Mouse (Mus musculus): ENCODE data around the gene Kif9. TPM values are rescaled to one million over a fixed set of nuclear protein-coding genes. Genes with fewer than 3 reads are reported as not detected.

Gene Kif9
- polyA plus RNA-seq, 1 experiment from 2014 or later: 2.0 TPM

DNA sequence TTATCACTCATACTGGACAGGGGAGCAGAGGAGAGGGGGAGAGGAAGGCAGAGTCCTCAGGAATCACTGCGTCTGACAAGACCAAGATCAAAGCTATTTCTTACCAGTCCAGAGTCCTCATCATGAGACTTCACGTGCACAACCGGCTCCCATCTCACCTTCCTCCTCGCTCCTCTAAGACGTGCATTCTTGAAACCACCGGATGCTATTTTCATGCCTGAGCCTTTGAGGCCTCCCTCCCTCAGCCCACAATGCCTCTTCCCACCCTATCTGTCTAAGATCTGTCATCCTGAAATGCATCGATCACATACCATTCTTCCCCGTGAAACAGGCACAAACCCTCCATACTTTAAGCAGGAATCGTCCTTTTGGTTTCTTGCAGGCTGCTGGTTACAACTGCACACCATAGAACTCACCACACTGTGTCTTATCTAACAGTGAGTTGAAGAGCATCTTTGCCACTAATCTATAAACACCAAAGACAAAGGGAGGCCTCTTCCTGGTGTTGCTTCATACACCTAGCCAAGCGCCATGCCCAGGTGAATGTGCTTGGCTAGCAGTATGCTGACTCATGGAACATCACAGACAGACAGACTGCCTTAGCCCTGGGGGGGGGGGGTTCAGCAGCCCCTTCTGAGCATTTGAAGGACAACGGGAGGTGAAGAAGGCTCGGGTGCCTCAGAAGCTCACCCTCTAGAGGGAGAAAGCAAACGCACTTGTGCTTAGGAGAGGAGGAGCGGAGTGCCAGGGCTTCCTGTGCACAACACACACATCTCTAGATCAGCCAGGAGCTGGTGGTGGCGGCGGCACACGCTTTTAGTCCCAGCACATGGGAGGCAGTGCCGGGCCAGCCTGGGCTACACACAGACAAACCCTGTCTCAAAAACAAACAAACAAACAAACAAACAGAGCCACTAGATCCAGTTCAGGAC lies 15.6 kb upstream of the Kif9 start:
- Histone ChIP-seq H3K4me1 (no peaks in the 10 kb centered on the region), H3K9me3 (no peaks in the 10 kb centered on the region), H3K27ac (0 out of 2 replicates have a peak overlapping the region, but pooled peaks have one; percentile 13), H3K4me2 (no peak overlapping the region), H3K36me3 (replicated peaks) (no peaks in the 10 kb centered on the region), H3K9ac (no peak overlapping the region), H3K27me3 (no peaks in the 10 kb centered on the region), H3K4me3 (replicated peaks) (no peak overlapping the region)
- WGBS: 90% methylated on average over 18 of the region's 18 CpGs
- no peak for ATAC-seq (ENCODE audit: low FRiP score)

DNA sequence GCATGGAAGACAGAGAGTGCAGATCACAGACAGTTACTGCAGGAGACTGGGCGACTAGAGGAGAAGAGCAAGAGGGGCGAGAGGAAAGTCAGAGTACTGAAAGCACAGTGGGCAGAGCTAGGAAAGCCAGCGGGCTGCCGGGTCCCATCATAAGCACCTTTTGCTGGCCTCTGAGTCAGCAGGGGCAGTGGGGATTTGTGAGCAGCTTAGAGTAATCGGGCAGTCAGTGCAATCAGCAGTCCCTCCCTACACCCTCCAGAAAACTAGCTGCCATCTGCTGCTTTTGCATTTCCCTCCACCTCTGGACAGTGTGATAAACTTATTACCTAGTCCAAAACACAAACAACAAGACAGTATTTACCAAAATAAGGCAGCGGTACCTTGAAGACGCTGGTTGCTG lies 14.4 kb upstream of the Kif9 start:
- H3K9me3 ChIP-seq: no peaks in the 10 kb centered on the region
- no peaks in the 10 kb centered on the region for H3K36me3 ChIP-seq (replicated peaks)
- WGBS: 91% methylated on average over 7 of the region's 7 CpGs
- H3K27ac ChIP-seq: no peak overlapping the region
- H3K4me1 ChIP-seq: no peaks in the 10 kb centered on the region
- no peaks in the 10 kb centered on the region for H3K27me3 ChIP-seq
- no peak overlapping the region for H3K4me2 ChIP-seq
- no peak overlapping the region for H3K9ac ChIP-seq
- no peak overlapping the region for H3K4me3 ChIP-seq (replicated peaks)
- ATAC-seq (ENCODE audit: low FRiP score): no peak

DNA sequence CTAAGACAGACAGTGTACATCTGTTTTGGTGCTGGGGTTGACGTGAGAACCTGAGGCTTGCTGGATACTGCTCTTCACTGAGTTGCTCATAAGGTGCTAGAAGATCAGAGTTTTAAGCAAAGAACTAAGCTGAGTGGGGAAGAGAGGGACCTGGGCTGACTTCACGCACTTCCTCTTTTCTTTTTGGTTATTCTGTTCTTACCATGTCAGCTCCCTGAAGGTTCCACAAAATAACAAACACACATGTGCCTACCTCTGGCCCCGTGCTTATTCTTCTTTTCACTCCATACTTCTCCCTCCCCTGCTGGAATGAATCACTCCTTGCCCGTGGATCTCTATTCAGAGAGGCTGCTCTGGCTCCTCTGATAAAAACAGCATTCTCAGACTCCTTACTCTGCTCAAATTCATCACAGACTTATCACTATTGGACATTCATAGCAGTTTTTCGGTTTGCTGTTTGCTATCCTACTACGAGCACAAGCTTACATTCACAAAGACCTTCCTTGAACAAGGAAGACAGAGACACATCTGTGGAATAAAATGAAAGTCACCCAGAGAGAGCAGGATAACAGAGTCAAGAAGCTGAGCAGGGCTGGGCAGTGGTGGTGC lies 12.7 kb upstream of the Kif9 start:
- Histone ChIP-seq H3K4me3 (replicated peaks) (no peak overlapping the region), H3K27me3 (no peaks in the 10 kb centered on the region), H3K9ac (no peak overlapping the region), H3K4me2 (no peak overlapping the region), H3K36me3 (replicated peaks) (no peaks in the 10 kb centered on the region; the same call in 1 of the 2 replicates), H3K4me1 (no peaks in the 10 kb centered on the region), H3K27ac (no peak overlapping the region), H3K9me3 (no peaks in the 10 kb centered on the region)
- ATAC-seq (ENCODE audit: low FRiP score): no peak
- WGBS: 91% methylated on average over 6 of the region's 6 CpGs

DNA sequence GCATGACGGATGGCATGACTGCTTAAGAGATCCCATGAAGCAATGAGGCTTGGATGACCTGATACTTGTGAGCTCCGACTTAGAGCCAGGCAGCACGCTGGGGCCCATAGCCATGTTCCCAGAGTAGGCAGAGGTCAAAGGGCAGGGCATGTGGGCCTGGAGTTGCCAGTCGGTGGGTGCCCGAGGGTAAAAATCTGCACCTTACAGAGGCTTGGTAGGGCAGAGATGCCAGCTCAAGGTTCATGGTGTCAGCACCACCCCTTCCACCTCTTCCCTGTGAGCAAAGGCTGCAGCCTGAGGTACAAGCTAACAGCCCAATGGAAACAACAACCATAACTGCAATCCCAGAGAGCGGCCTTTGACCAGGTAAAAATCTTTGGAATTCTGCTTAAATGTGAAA lies 11.4 kb upstream of the Kif9 start:
- Histone ChIP-seq H3K9me3 (no peaks in the 10 kb centered on the region), H3K36me3 (replicated peaks) (no peaks in the 10 kb centered on the region; the same call in 1 of the 2 replicates)
- WGBS: 96% methylated on average over 6 of the region's 6 CpGs

DNA sequence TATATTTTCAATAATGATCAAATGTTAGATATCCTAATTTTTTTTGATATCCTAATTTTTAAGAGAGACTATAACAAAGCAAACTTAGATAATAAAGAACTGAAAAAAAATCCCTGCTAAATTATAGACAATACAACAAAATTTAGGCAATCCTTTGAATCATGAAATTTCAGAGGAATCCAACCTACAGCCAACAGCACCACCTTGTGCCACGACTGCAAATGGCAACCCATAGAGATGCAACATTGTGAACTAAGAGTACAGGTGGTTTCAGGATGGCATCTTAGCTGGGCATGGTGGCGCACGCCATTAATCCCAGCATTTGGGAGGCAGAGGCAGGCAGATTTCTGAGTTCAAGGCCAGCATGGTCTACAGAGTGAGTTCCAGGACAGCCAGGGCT lies 10.6 kb upstream of the Kif9 start:
- Histone ChIP-seq H3K36me3 (replicated peaks) (no peaks in the 10 kb centered on the region; the same call in 1 of the 2 replicates), H3K4me2 (no peak overlapping the region), H3K9ac (no peak overlapping the region), H3K27me3 (no peaks in the 10 kb centered on the region), H3K4me1 (no peaks in the 10 kb centered on the region), H3K9me3 (no peaks in the 10 kb centered on the region), H3K27ac (no peak overlapping the region), H3K4me3 (replicated peaks) (no peak overlapping the region)
- no peak for ATAC-seq (ENCODE audit: low FRiP score)
- WGBS: 84% methylated on average over 3 of the region's 3 CpGs

More for the DNA sequence above, 11.4 kb upstream of the Kif9 start:
- Histone ChIP-seq H3K27ac (no peak overlapping the region), H3K4me1 (no peaks in the 10 kb centered on the region), H3K4me3 (replicated peaks) (no peak overlapping the region), H3K4me2 (no peak overlapping the region), H3K27me3 (no peaks in the 10 kb centered on the region), H3K9ac (no peak overlapping the region)
- ATAC-seq (ENCODE audit: low FRiP score): no peak

DNA sequence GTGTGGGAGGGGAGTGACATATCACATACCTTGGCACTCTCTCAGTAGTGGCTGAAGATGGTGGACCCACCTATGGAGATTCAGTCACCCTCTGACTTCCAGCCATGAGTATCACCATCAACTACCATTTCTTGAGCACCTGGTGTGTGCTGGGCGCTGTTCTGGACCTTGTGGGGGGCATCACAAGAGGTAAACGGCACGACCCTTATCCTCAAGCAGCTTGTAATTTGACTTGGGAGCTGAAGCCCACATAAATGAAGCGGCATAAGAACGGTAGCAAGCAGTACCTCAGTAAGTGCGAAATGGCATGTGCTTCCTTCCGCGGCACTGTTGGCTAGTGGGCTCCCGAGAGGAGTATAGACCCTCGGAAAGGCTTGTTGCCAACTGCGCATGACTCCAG lies 1.2 kb downstream of the Kif9 start:
- no peak overlapping the region for H3K27ac ChIP-seq
- H3K27me3 ChIP-seq: peaks cover 5% of the 10 kb centered on the region; the same call in 1 of the 2 replicates
- H3K36me3 ChIP-seq (replicated peaks): 0 out of 2 replicates have a peak, but pooled peaks cover 4% of the 10 kb centered on the region
- H3K4me1 ChIP-seq: peaks cover 11% of the 10 kb centered on the region
- 55% methylated on average over 11 of the region's 11 CpGs for WGBS
- H3K9ac ChIP-seq: no peak overlapping the region
- ATAC-seq (ENCODE audit: low FRiP score): no peak
- no peaks in the 10 kb centered on the region for H3K9me3 ChIP-seq
- no peak overlapping the region for H3K4me2 ChIP-seq
- no peak overlapping the region for H3K4me3 ChIP-seq (replicated peaks)

DNA sequence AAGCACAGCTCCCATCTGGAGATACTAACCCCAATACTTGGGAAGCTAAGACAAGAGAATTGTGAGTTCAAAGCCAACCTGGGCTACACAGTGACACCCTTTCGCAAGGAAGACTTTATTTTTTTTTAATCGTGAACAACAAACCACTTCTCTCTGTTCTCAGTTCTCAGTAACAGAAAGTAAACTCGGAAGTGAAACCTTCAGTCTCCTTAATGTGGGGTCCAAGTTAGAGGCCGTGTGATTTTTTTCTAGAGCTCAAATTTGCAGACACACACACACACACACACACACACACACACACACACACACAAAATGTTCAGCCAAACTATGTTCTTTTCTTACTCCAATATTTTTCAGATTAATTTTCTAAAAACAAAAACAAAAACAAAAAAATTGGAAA lies 1.9 kb downstream of the Kif9 start:
- H3K9me3 ChIP-seq: no peaks in the 10 kb centered on the region
- H3K4me3 ChIP-seq (replicated peaks): no peak overlapping the region
- no peak for ATAC-seq (ENCODE audit: low FRiP score)
- H3K4me2 ChIP-seq: no peak overlapping the region
- H3K27me3 ChIP-seq: peaks cover 5% of the 10 kb centered on the region; the same call in 1 of the 2 replicates
- WGBS: 85% methylated on average over 4 of the region's 4 CpGs
- peaks cover 11% of the 10 kb centered on the region for H3K4me1 ChIP-seq
- no peak overlapping the region for H3K9ac ChIP-seq
- H3K27ac ChIP-seq: no peak overlapping the region
- H3K36me3 ChIP-seq (replicated peaks): no peaks in the 10 kb centered on the region

DNA sequence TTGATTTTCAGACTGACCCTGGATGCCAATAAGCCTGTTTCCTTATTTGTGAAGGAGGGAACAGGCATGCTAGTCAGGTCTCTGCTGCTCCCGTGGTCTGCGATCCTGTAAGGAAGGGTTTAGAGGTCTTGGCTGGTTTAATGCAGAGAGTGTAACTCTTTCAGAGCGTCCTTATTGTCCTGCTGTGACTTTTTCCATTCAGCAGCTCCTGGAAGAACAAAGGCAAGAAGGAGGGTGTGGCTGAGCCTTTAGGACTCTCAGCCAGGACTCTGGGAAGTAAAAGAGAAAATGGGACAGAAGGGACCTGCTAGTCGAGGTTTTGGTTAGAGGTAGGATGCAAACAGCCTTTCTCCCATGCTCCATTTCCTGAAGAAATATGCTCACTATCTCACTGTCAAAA lies 12.1 kb downstream of the Kif9 start:
- Histone ChIP-seq H3K4me1 (no peaks in the 10 kb centered on the region), H3K27me3 (no peaks in the 10 kb centered on the region), H3K9ac (no peak overlapping the region), H3K4me3 (replicated peaks) (no peak overlapping the region), H3K27ac (no peak overlapping the region), H3K4me2 (no peak overlapping the region), H3K9me3 (peaks cover 8% of the 10 kb centered on the region; the same call in 1 of the 2 replicates), H3K36me3 (replicated peaks) (no peaks in the 10 kb centered on the region)
- WGBS: 30% methylated on average over 4 of the region's 4 CpGs
- no peak for ATAC-seq (ENCODE audit: low FRiP score)

DNA sequence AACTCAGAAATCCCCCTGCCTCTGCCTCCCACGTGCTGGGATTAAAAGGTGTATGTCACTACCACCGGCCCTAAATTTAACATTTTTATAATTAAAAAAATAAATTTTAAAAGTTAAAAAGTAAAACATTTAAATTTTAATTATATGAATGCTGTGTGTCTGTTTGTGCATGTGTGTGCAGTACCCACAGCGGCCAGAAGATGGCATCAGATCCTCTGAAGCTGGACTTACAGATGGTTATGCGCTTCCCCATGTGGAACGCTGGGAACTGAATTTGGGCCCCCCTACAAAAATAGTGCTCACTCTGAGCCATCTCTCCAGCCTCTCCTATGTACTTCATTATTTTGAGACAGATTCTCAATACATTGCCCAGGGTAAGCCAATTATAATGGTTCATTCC lies 14.2 kb downstream of the Kif9 start:
- no peak for ATAC-seq (ENCODE audit: low FRiP score)
- H3K9ac ChIP-seq: no peak overlapping the region
- H3K9me3 ChIP-seq: peaks cover 8% of the 10 kb centered on the region; the same call in 1 of the 2 replicates
- H3K4me3 ChIP-seq (replicated peaks): no peak overlapping the region
- no peaks in the 10 kb centered on the region for H3K27me3 ChIP-seq
- H3K4me1 ChIP-seq: no peaks in the 10 kb centered on the region
- no peaks in the 10 kb centered on the region for H3K36me3 ChIP-seq (replicated peaks)
- no peak overlapping the region for H3K27ac ChIP-seq
- no peak overlapping the region for H3K4me2 ChIP-seq
- 62% methylated on average over 5 of the region's 5 CpGs for WGBS

DNA sequence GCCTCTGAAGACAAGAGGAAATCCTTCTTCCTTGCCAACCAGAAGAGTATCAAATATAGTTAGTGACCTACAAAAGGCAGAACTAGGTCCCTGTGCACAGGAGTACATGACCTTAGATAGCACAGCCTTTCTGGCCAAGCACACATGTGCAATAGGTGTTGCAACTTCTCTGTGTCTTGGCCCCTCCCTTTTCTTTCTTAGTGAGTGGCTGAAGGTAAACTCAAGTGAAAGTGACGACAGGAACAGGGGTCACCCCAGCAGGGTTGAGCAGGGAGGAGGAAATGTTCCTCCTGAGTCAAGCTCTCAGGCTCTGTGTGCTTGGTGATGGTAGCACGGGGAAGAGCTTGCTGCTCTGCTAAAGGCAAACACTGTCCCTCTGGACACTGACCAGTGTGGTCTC lies 49.0 kb downstream of the Kif9 start:
- WGBS: 64% methylated on average over 2 of the region's 2 CpGs
- Histone ChIP-seq H3K27me3 (no peaks in the 10 kb centered on the region), H3K4me3 (replicated peaks) (no peak overlapping the region), H3K4me2 (no peak overlapping the region), H3K9ac (no peak overlapping the region), H3K9me3 (no peaks in the 10 kb centered on the region), H3K4me1 (no peaks in the 10 kb centered on the region; the same call in 1 of the 2 replicates), H3K27ac (no peak overlapping the region), H3K36me3 (replicated peaks) (no peaks in the 10 kb centered on the region)
- no peak for ATAC-seq (ENCODE audit: low FRiP score)

DNA sequence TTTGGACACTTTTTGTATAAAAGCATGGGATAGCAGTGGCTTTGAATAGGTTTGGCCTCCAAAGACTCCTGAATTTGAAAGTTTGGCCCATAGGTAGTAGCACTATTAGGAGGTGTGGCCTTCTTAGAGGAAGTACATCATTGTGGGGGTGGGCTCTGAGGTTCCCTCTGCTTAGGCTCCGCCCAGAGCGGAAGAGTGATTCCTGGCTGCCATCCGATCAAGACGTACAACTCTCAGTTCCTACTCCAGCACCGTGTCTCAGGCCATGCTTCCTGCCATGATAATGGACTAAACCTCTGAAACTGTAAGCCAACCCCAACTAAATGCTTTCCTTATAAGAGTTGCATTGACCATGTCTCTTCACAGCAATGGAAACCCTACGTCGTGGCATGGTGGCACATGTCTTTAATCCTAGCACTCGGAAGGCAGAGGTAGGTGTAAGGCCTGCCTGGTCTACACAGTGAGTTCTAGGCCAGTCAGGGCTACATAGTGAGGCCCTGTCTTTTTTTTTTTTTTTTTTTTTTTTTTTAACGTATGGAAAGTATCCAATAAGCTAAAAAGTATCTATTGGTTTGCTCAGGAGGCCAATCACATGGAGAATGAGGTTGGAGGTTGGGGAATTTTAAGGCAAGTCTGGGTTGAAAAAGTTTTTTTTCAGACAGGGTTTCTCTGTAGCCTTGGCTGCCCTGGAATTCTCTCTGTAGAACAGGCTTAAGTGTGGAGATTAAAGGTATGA lies 52.4 kb downstream of the Kif9 start:
- Histone ChIP-seq H3K36me3 (replicated peaks) (no peaks in the 10 kb centered on the region), H3K4me2 (no peak overlapping the region), H3K4me1 (peaks cover 10% of the 10 kb centered on the region), H3K4me3 (replicated peaks) (no peak overlapping the region), H3K27me3 (no peaks in the 10 kb centered on the region), H3K9ac (no peak overlapping the region), H3K27ac (no peak overlapping the region), H3K9me3 (no peaks in the 10 kb centered on the region)
- 40% methylated on average over 9 of the region's 9 CpGs for WGBS
- ATAC-seq (ENCODE audit: low FRiP score): no peak

DNA sequence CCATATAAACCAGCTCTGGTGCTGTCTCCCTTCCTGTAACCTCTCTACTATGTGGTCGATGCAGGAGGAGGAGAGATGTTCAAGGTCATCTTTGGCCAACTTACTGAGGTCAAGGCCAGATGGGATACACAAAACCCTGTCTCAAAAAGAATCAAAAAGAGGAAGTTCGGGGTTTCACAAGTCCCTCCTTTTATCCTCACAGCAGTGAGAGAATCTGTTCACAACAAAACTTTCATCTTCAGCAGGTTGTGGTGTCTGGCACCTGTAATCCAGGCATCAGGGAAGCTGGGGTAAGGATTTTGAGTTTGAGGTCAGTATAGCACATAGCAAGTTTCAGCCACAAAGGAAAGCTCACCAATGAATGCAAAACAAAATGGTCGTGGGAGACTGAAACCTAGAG lies 53.9 kb downstream of the Kif9 start:
- Histone ChIP-seq H3K4me3 (replicated peaks) (no peak overlapping the region), H3K36me3 (replicated peaks) (no peaks in the 10 kb centered on the region), H3K4me2 (no peak overlapping the region; the same call in 1 of the 2 replicates), H3K27me3 (no peaks in the 10 kb centered on the region), H3K27ac (no peak overlapping the region), H3K4me1 (peaks cover 24% of the 10 kb centered on the region), H3K9me3 (no peaks in the 10 kb centered on the region), H3K9ac (no peak overlapping the region)
- 61% methylated on average over 3 of the region's 3 CpGs for WGBS
- ATAC-seq (ENCODE audit: low FRiP score): no peak

Measured in forebrain, embryonic 12.5 days (tissue).